Mouse (Mus musculus): ENCODE measurements around the gene Psenen. TPM values are rescaled to one million over a fixed set of nuclear protein-coding genes. Genes with fewer than 3 reads are reported as not detected.

The Psenen gene
- polyA plus RNA-seq, 1 experiment from 2014 or later = 138 TPM

GRCm38 (mm10) chr7:30596811-30597210, 33.4 kb upstream of the Psenen start:
- no peak overlapping the region for H3K27ac ChIP-seq
- H3K4me1 ChIP-seq = no peaks in the 10 kb centered on the region
- H3K36me3 ChIP-seq = no peaks in the 10 kb centered on the region
- no peak overlapping the region for H3K4me3 ChIP-seq
- no peak overlapping the region for H3K9ac ChIP-seq
- H3K9me3 ChIP-seq = no peaks in the 10 kb centered on the region
- ATAC-seq (ENCODE audit: insufficient number of reproducible peaks, insufficient read depth, low FRiP score, low TSS enrichment, low read depth) = no peak
- no peaks in the 10 kb centered on the region for H3K27me3 ChIP-seq
- H3K4me2 ChIP-seq = no peak overlapping the region
- WGBS = 61% methylated on average over 5 of the region's 5 CpGs

- Histone ChIP-seq H3K27me3 (no peaks in the 10 kb centered on the region), H3K9ac (no peak overlapping the region), H3K9me3 (no peaks in the 10 kb centered on the region), H3K4me2 (no peak overlapping the region), H3K4me1 (no peaks in the 10 kb centered on the region), H3K36me3 (no peaks in the 10 kb centered on the region), H3K4me3 (no peak overlapping the region), H3K27ac (no peak overlapping the region)
- 72% methylated on average over 5 of the region's 5 CpGs for WGBS
- no peak for ATAC-seq (ENCODE audit: insufficient number of reproducible peaks, insufficient read depth, low FRiP score, low TSS enrichment, low read depth)
These were observed 32.7 kb upstream of the Psenen start for GRCm38 (mm10) chr7:30596093-30596492.

GRCm38 (mm10) chr7:30594510-30595024, 31.1 kb upstream of the Psenen start:
- no peaks in the 10 kb centered on the region for H3K27me3 ChIP-seq
- H3K4me1 ChIP-seq = peaks cover 5% of the 10 kb centered on the region
- H3K36me3 ChIP-seq = no peaks in the 10 kb centered on the region
- H3K4me3 ChIP-seq = no peak overlapping the region
- no peak for ATAC-seq (ENCODE audit: insufficient number of reproducible peaks, insufficient read depth, low FRiP score, low TSS enrichment, low read depth)
- H3K9me3 ChIP-seq = no peaks in the 10 kb centered on the region
- WGBS = 59% methylated on average over 4 of the region's 4 CpGs
- no peak overlapping the region for H3K4me2 ChIP-seq
- no peak overlapping the region for H3K27ac ChIP-seq
- H3K9ac ChIP-seq = no peak overlapping the region

GRCm38 (mm10) chr7:30593579-30594509, 30.4 kb upstream of the Psenen start:
- 74% methylated on average over 10 of the region's 10 CpGs for WGBS

GRCm38 (mm10) chr7:30592772-30593423, 29.5 kb upstream of the Psenen start:
- no peak overlapping the region for H3K9ac ChIP-seq
- H3K36me3 ChIP-seq = no peaks in the 10 kb centered on the region
- ATAC-seq (ENCODE audit: insufficient number of reproducible peaks, insufficient read depth, low FRiP score, low TSS enrichment, low read depth) = no peak
- H3K27me3 ChIP-seq = no peaks in the 10 kb centered on the region
- H3K27ac ChIP-seq = no peak overlapping the region
- 51% methylated on average over 5 of the region's 5 CpGs for WGBS
- H3K4me3 ChIP-seq = no peak overlapping the region
- no peaks in the 10 kb centered on the region for H3K9me3 ChIP-seq
- H3K4me1 ChIP-seq = peaks cover 5% of the 10 kb centered on the region
- H3K4me2 ChIP-seq = no peak overlapping the region

More at GRCm38 (mm10) chr7:30593579-30594509, 30.4 kb upstream of the Psenen start:
- Histone ChIP-seq H3K4me3 (no peak overlapping the region), H3K9ac (no peak overlapping the region), H3K9me3 (no peaks in the 10 kb centered on the region), H3K27ac (no peak overlapping the region), H3K4me2 (no peak overlapping the region), H3K27me3 (no peaks in the 10 kb centered on the region), H3K4me1 (peaks cover 5% of the 10 kb centered on the region), H3K36me3 (no peaks in the 10 kb centered on the region)
- ATAC-seq (ENCODE audit: insufficient number of reproducible peaks, insufficient read depth, low FRiP score, low TSS enrichment, low read depth) = no peak

- no peak overlapping the region for H3K4me3 ChIP-seq
- H3K36me3 ChIP-seq = peaks cover 3% of the 10 kb centered on the region
- no peak overlapping the region for H3K9ac ChIP-seq
- H3K27me3 ChIP-seq = no peaks in the 10 kb centered on the region
- H3K27ac ChIP-seq = no peak overlapping the region
- peaks cover 17% of the 10 kb centered on the region for H3K4me1 ChIP-seq
- 50% methylated on average over 4 of the region's 4 CpGs for WGBS
- no peak for ATAC-seq (ENCODE audit: insufficient number of reproducible peaks, insufficient read depth, low FRiP score, low TSS enrichment, low read depth)
- no peaks in the 10 kb centered on the region for H3K9me3 ChIP-seq
- H3K4me2 ChIP-seq = no peak overlapping the region
These were observed 28.2 kb upstream of the Psenen start for GRCm38 (mm10) chr7:30591605-30591951.

- peaks cover 19% of the 10 kb centered on the region for H3K4me1 ChIP-seq
These were observed 27.6 kb upstream of the Psenen start for GRCm38 (mm10) chr7:30590927-30591604.

GRCm38 (mm10) chr7:30589435-30590301, 26.2 kb upstream of the Psenen start:
- ATAC-seq (ENCODE audit: insufficient number of reproducible peaks, insufficient read depth, low FRiP score, low TSS enrichment, low read depth) = peak; percentile 59; the same call in 1 of the 2 replicates
- peak overlapping the region; percentile 84 for H3K4me2 ChIP-seq
- peaks cover 22% of the 10 kb centered on the region for H3K36me3 ChIP-seq
- peak overlapping the region; percentile 92 for H3K27ac ChIP-seq
- H3K9me3 ChIP-seq = no peaks in the 10 kb centered on the region
- H3K9ac ChIP-seq = peak overlapping the region; percentile 99
- H3K27me3 ChIP-seq = no peaks in the 10 kb centered on the region
- 26% methylated on average over 40 of the region's 40 CpGs for WGBS
- peaks cover 19% of the 10 kb centered on the region for H3K4me1 ChIP-seq
- peak overlapping the region; percentile 99 for H3K4me3 ChIP-seq

More at GRCm38 (mm10) chr7:30590927-30591604, 27.6 kb upstream of the Psenen start:
- Histone ChIP-seq H3K9ac (peak overlapping the region; percentile 37; the same call in 1 of the 2 replicates), H3K36me3 (peaks cover 8% of the 10 kb centered on the region), H3K27ac (no peak overlapping the region), H3K4me2 (no peak overlapping the region), H3K27me3 (no peaks in the 10 kb centered on the region), H3K4me3 (no peak overlapping the region), H3K9me3 (no peaks in the 10 kb centered on the region)
- WGBS = 80% methylated on average over 9 of the region's 9 CpGs
- ATAC-seq (ENCODE audit: insufficient number of reproducible peaks, insufficient read depth, low FRiP score, low TSS enrichment, low read depth) = no peak

GRCm38 (mm10) chr7:30588676-30589434, 25.4 kb upstream of the Psenen start, which contains the start of gene Kmt2b:
Gene Kmt2b (minus strand): TSS chr7:30588726.
- Histone ChIP-seq H3K36me3 (peaks cover 30% of the 10 kb centered on the region), H3K4me2 (peak within 1 kb of the TSS; percentile 84), H3K9me3 (no peaks in the 10 kb centered on the region), H3K4me1 (peaks cover 19% of the 10 kb centered on the region), H3K9ac (peak within 1 kb of the TSS; percentile 99), H3K4me3 (peak within 1 kb of the TSS; percentile 99), H3K27me3 (no peaks in the 10 kb centered on the region), H3K27ac (peak within 1 kb of the TSS; percentile 92)
- peak; percentile 95 for ATAC-seq (ENCODE audit: insufficient number of reproducible peaks, insufficient read depth, low FRiP score, low TSS enrichment, low read depth)
- under 1% methylated on average over 53 of the region's 68 CpGs for WGBS
